Mouse (Mus musculus) layer of hippocampus, postnatal 10 days (tissue): ENCODE measurements at regions not wholly inside any gene's neighbourhood (a gene's known extent, or its start where the extent isn't known, plus 50 kb on each side); places are given as distances from the start of the nearest gene placed in this dataset.

ENCODE experiments used
- DNase-seq, 2 experiments: peaks; one replicate each; pipeline ENCODE4 v3.0.0; 2021; ENCODE audit warnings: low spot score in 2 of 2

- no peak for DNase-seq
Measured at GRCm38 (mm10) chr11:52622861-52623260, 141.6 kb upstream of the Fstl4 start.

- no peak for DNase-seq
Measured at GRCm38 (mm10) chr11:52628875-52629274, 135.6 kb upstream of the Fstl4 start.

GRCm38 (mm10) chr11:52629776-52630175, 134.7 kb upstream of the Fstl4 start:
- no peak for DNase-seq

- no peak for DNase-seq
Measured at GRCm38 (mm10) chr11:52631579-52631978, 132.9 kb upstream of the Fstl4 start.

- DNase-seq: no peak
Measured at GRCm38 (mm10) chr11:52634189-52634588, 130.2 kb upstream of the Fstl4 start.

GRCm38 (mm10) chr11:52635716-52636389, 128.6 kb upstream of the Fstl4 start:
- DNase-seq: peak; percentile 41 to 53

- no peak for DNase-seq
Measured at GRCm38 (mm10) chr11:52638939-52639338, 125.5 kb upstream of the Fstl4 start.

GRCm38 (mm10) chr11:52641725-52642338, 122.6 kb upstream of the Fstl4 start:
- DNase-seq: peak in 1 of 2 experiments; percentile 30

GRCm38 (mm10) chr11:52644081-52644768, 120.2 kb upstream of the Fstl4 start:
- DNase-seq: no peak

GRCm38 (mm10) chr11:52648176-52648839, 116.1 kb upstream of the Fstl4 start:
- no peak for DNase-seq

GRCm38 (mm10) chr11:52648849-52649400, 115.5 kb upstream of the Fstl4 start:
- no peak for DNase-seq

GRCm38 (mm10) chr11:52654640-52655039, 109.8 kb upstream of the Fstl4 start:
- DNase-seq: no peak

GRCm38 (mm10) chr11:52655720-52656474, 108.5 kb upstream of the Fstl4 start:
- DNase-seq: no peak

GRCm38 (mm10) chr11:52661234-52661633, 103.2 kb upstream of the Fstl4 start:
- DNase-seq: no peak

GRCm38 (mm10) chr11:52661894-52662593, 102.4 kb upstream of the Fstl4 start:
- DNase-seq: no peak

GRCm38 (mm10) chr11:52665343-52665742, 99.1 kb upstream of the Fstl4 start:
- no peak for DNase-seq

GRCm38 (mm10) chr11:52675022-52675421, 89.4 kb upstream of the Fstl4 start:
- no peak for DNase-seq

GRCm38 (mm10) chr11:52678259-52678658, 86.2 kb upstream of the Fstl4 start:
- no peak for DNase-seq

GRCm38 (mm10) chr11:52685436-52685835, 79.0 kb upstream of the Fstl4 start:
- no peak for DNase-seq

- DNase-seq: no peak
Measured at GRCm38 (mm10) chr11:52692701-52693100, 71.7 kb upstream of the Fstl4 start.
